Mouse (Mus musculus) stomach, embryonic 15.5 days (tissue): ENCODE data around the gene Naaa. TPM values are rescaled to one million over a fixed set of nuclear protein-coding genes. Genes with fewer than 3 reads are reported as not detected.

Experiments used
- ATAC-seq: fragments of 200-750 bp; cut with Nextera tagmentation; 2 replicates; pipeline ENCODE4 v1.8.0; 2017; ENCODE audit warnings: low read depth, moderate number of reproducible peaks, moderate TSS enrichment; ENCODE audit not compliant: insufficient read depth, low FRiP score
- H3K27ac ChIP-seq: fragments of 300-500 bp; sonication (generic); 2 replicates; pipeline ENCODE4 v1.5.1; 2015; ENCODE audit warnings: mild to moderate bottlenecking, inconsistent platforms
- H3K27me3 ChIP-seq: fragments of 300-500 bp; sonication (generic); replicated peaks from 2 replicates; pipeline ENCODE4 v1.6.1; 2015; ENCODE audit warnings: inconsistent platforms
- H3K36me3 ChIP-seq: fragments of 300-500 bp; sonication (generic); 2 replicates; pipeline ENCODE4 v1.6.1; 2015; ENCODE audit warnings: inconsistent platforms
- H3K4me1 ChIP-seq: fragments of 300-500 bp; sonication (generic); 2 replicates; pipeline ENCODE4 v1.6.1; 2015; ENCODE audit warnings: inconsistent platforms
- H3K4me2 ChIP-seq: fragments of 300-500 bp; sonication (generic); 2 replicates; pipeline ENCODE4 v1.6.1; 2015; ENCODE audit warnings: mild to moderate bottlenecking, inconsistent platforms
- H3K4me3 ChIP-seq: fragments of 300-500 bp; sonication (generic); replicated peaks from 2 replicates; pipeline ENCODE4 v1.5.1; 2015; ENCODE audit warnings: inconsistent platforms
- H3K9ac ChIP-seq: fragments of 300-500 bp; sonication (generic); 2 replicates; pipeline ENCODE4 v1.6.1; 2015; ENCODE audit warnings: inconsistent platforms
- H3K9me3 ChIP-seq: fragments of 300-500 bp; sonication (generic); 2 replicates; pipeline ENCODE4 v1.6.1; 2016; ENCODE audit warnings: inconsistent platforms
- WGBS: fragments of 180-500 bp; shearing (Covaris S2); methylation state at CpG from one replicate; pipeline ENCODE4 v1.1.7; 2015; 5-methylcytosine and 5-hydroxymethylcytosine counted together
- polyA plus RNA-seq: library from polyadenylated mRNA; unstranded; fragments of >200 nt; fragmentation: Nextera tagmentation; extraction: Ambion mirVana; gene quantifications from 2 replicates; pipeline ENCODE4 v1.2.1, GENCODE M21; 2015

The Naaa gene
- polyA plus RNA-seq, 1 experiment from 2014 or later, result 18.4 TPM

- WGBS, result 78% methylated on average over 11 of the region's 11 CpGs
- Histone ChIP-seq H3K9me3 (no peaks in the 10 kb centered on the region), H3K4me1 (0 out of 2 replicates have a peak, but pooled peaks cover 5% of the 10 kb centered on the region), H3K27me3 (no peaks in the 10 kb centered on the region), H3K4me2 (no peak overlapping the region), H3K4me3 (no peak overlapping the region), H3K9ac (no peak overlapping the region), H3K27ac (no peak overlapping the region), H3K36me3 (no peaks in the 10 kb centered on the region)
- no peak for ATAC-seq
Measured at GRCm38 (mm10) chr5:92230306-92230705, 47.7 kb downstream of the Naaa start.

- ATAC-seq, result no peak
- Histone ChIP-seq H3K4me1 (no peaks in the 10 kb centered on the region), H3K9ac (no peak overlapping the region), H3K27ac (no peak overlapping the region), H3K4me2 (no peak overlapping the region), H3K27me3 (no peaks in the 10 kb centered on the region), H3K9me3 (no peaks in the 10 kb centered on the region), H3K36me3 (no peaks in the 10 kb centered on the region), H3K4me3 (no peak overlapping the region)
- 91% methylated on average over 3 of the region's 3 CpGs for WGBS
Measured at GRCm38 (mm10) chr5:92229514-92229913, 48.5 kb downstream of the Naaa start.

- no peak overlapping the region for H3K4me2 ChIP-seq
- H3K4me1 ChIP-seq, result no peaks in the 10 kb centered on the region
- no peaks in the 10 kb centered on the region for H3K9me3 ChIP-seq
- H3K27me3 ChIP-seq, result no peaks in the 10 kb centered on the region
- no peaks in the 10 kb centered on the region for H3K36me3 ChIP-seq
- no peak overlapping the region for H3K9ac ChIP-seq
- 46% methylated on average over 10 of the region's 10 CpGs for WGBS
- ATAC-seq, result no peak
- no peak overlapping the region for H3K27ac ChIP-seq
- H3K4me3 ChIP-seq, result no peak overlapping the region
Measured at GRCm38 (mm10) chr5:92228776-92229175, 49.2 kb downstream of the Naaa start.

GRCm38 (mm10) chr5:92227782-92228181, 50.2 kb downstream of the Naaa start:
- H3K36me3 ChIP-seq, result no peaks in the 10 kb centered on the region
- WGBS, result 73% methylated on average over 7 of the region's 7 CpGs
- H3K9me3 ChIP-seq, result no peaks in the 10 kb centered on the region
- ATAC-seq, result no peak
- no peak overlapping the region for H3K4me3 ChIP-seq
- no peaks in the 10 kb centered on the region for H3K4me1 ChIP-seq
- no peaks in the 10 kb centered on the region for H3K27me3 ChIP-seq
- H3K9ac ChIP-seq, result no peak overlapping the region
- no peak overlapping the region for H3K4me2 ChIP-seq
- no peak overlapping the region for H3K27ac ChIP-seq

- no peak for ATAC-seq
Measured at GRCm38 (mm10) chr5:92220287-92220902, 57.6 kb downstream of the Naaa start.

GRCm38 (mm10) chr5:92219826-92220225, 58.1 kb downstream of the Naaa start:
- no peaks in the 10 kb centered on the region for H3K27me3 ChIP-seq
- no peak overlapping the region for H3K9ac ChIP-seq
- no peaks in the 10 kb centered on the region for H3K4me1 ChIP-seq
- no peak overlapping the region for H3K27ac ChIP-seq
- 63% methylated on average over 6 of the region's 6 CpGs for WGBS
- H3K4me3 ChIP-seq, result no peak overlapping the region
- no peaks in the 10 kb centered on the region for H3K9me3 ChIP-seq
- H3K36me3 ChIP-seq, result no peaks in the 10 kb centered on the region
- H3K4me2 ChIP-seq, result no peak overlapping the region
- ATAC-seq, result no peak

More at GRCm38 (mm10) chr5:92220287-92220902, 57.6 kb downstream of the Naaa start:
- Histone ChIP-seq H3K9ac (no peak overlapping the region), H3K4me3 (no peak overlapping the region), H3K9me3 (no peaks in the 10 kb centered on the region), H3K27me3 (no peaks in the 10 kb centered on the region), H3K27ac (no peak overlapping the region), H3K4me2 (no peak overlapping the region), H3K4me1 (no peaks in the 10 kb centered on the region), H3K36me3 (no peaks in the 10 kb centered on the region)
- WGBS, result 86% methylated on average over 8 of the region's 8 CpGs

- no peak for ATAC-seq
Measured at GRCm38 (mm10) chr5:92218915-92219793, 58.8 kb downstream of the Naaa start.

GRCm38 (mm10) chr5:92215308-92215707, 62.7 kb downstream of the Naaa start, which contains the start of gene U90926:
Gene U90926 (minus strand): TSS chr5:92215408.
- H3K4me3 ChIP-seq, result no peak within 1 kb of the TSS
- 84% methylated on average over 4 of the region's 4 CpGs for WGBS

More at GRCm38 (mm10) chr5:92218915-92219793, 58.8 kb downstream of the Naaa start:
- H3K4me1 ChIP-seq, result no peaks in the 10 kb centered on the region
- WGBS, result 57% methylated on average over 17 of the region's 17 CpGs
- no peak overlapping the region for H3K4me3 ChIP-seq
- H3K4me2 ChIP-seq, result no peak overlapping the region
- no peaks in the 10 kb centered on the region for H3K9me3 ChIP-seq
- H3K27ac ChIP-seq, result no peak overlapping the region
- H3K36me3 ChIP-seq, result no peaks in the 10 kb centered on the region
- H3K27me3 ChIP-seq, result no peaks in the 10 kb centered on the region
- no peak overlapping the region for H3K9ac ChIP-seq

GRCm38 (mm10) chr5:92212231-92212630, 65.7 kb downstream of the Naaa start:
- no peak overlapping the region for H3K9ac ChIP-seq
- 90% methylated on average over 4 of the region's 4 CpGs for WGBS

More at GRCm38 (mm10) chr5:92215308-92215707, 62.7 kb downstream of the Naaa start, which contains the start of gene U90926:
- Histone ChIP-seq H3K27ac (no peak within 1 kb of the TSS), H3K36me3 (no peaks in the 10 kb centered on the region), H3K4me2 (no peak within 1 kb of the TSS), H3K4me1 (no peaks in the 10 kb centered on the region), H3K9ac (no peak within 1 kb of the TSS), H3K9me3 (no peaks in the 10 kb centered on the region), H3K27me3 (no peaks in the 10 kb centered on the region)
- ATAC-seq, result no peak

GRCm38 (mm10) chr5:92210205-92210604, 67.8 kb downstream of the Naaa start:
- no peaks in the 10 kb centered on the region for H3K9me3 ChIP-seq
- no peaks in the 10 kb centered on the region; the same call in 1 of the 2 replicates for H3K4me1 ChIP-seq
- H3K9ac ChIP-seq, result no peak overlapping the region
- no peak overlapping the region for H3K27ac ChIP-seq
- H3K36me3 ChIP-seq, result no peaks in the 10 kb centered on the region
- WGBS, result 69% methylated on average over 8 of the region's 8 CpGs
- no peaks in the 10 kb centered on the region for H3K27me3 ChIP-seq
- no peak for ATAC-seq
- H3K4me3 ChIP-seq, result no peak overlapping the region
- no peak overlapping the region for H3K4me2 ChIP-seq

More at GRCm38 (mm10) chr5:92212231-92212630, 65.7 kb downstream of the Naaa start:
- Histone ChIP-seq H3K4me3 (no peak overlapping the region), H3K4me1 (no peaks in the 10 kb centered on the region), H3K27ac (no peak overlapping the region), H3K27me3 (no peaks in the 10 kb centered on the region), H3K4me2 (no peak overlapping the region), H3K9me3 (no peaks in the 10 kb centered on the region), H3K36me3 (no peaks in the 10 kb centered on the region)
- ATAC-seq, result no peak
